Comparison of ENCODE assay signal across 9 mouse cellular contexts in the genomic region with DNA sequence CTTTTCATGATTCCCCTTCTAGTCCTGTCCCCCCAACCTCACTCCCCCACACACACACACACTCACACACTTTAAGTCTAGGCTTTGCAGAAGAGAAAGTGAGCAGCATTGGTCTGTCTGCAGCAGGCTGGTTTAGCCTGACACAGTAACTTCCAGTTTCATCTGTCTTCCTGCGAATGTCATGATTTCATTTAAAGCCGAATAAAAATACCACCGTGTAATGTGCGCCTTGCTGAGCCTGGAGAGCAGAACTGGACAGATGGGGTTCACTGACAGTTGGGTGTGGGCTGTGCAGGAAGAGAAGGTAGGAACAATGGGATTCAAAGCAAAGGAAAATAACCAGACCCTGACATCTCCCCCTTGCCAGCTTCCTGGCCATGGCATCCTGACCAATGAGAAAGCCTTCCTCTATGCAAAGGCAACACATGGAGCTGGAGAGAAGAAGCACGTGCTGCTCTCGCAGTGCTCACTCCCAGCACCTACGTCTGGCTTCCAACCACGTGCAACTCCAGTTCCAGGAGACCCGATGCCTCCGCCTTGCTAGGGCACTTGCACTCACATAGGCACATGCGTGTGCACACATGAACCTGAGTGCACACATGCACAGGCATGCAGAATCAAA. TPM values are rescaled to one million over a fixed set of nuclear protein-coding genes. Genes with fewer than 3 reads are reported as not detected.
DNase-seq lines count a peak whose midpoint lies in the region; ATAC-seq and TF ChIP-seq lines count a peak whose summit lies in the region.
"Had no signal": no experiment of that assay in that cellular context is flagged by ENCODE, and none has a peak within 500 bp of the region (broad histone marks: within the 10 kb centered on the region; RNA-seq: fewer than 3 reads in every experiment).

No protein-coding gene starts in this region.

- WGBS in embryonic facial prominence, embryonic 11.5 days, result 77% methylated on average over 11 of the region's 11 CpGs
- WGBS in embryonic facial prominence, embryonic 10.5 days, result 79% methylated on average over 11 of the region's 11 CpGs
- 25% methylated on average over 11 of the region's 11 CpGs for WGBS in bone marrow, adult 2 months

- peak; percentile 39; the same call in 1 of the 2 replicates for ATAC-seq in embryonic facial prominence, embryonic 11.5 days (replicated peaks; ENCODE audit: insufficient number of reproducible peaks, low FRiP score, low TSS enrichment, low read depth)

- no peaks in the 10 kb centered on the region for H3K36me3 ChIP-seq in embryonic facial prominence, embryonic 11.5 days (replicated peaks; ENCODE audit: control insufficient read depth, insufficient read depth, low read depth, low read length)
- no peaks in the 10 kb centered on the region for H3K36me3 ChIP-seq in embryonic facial prominence, embryonic 10.5 days (replicated peaks)

- no peak overlapping the region for H3K4me2 ChIP-seq in embryonic facial prominence, embryonic 11.5 days (ENCODE audit: low read depth, low read length)

- H3K27ac ChIP-seq in embryonic facial prominence, embryonic 11.5 days (replicated peaks; ENCODE audit: low read depth, low read length), result no peak overlapping the region
- H3K27ac ChIP-seq in embryonic facial prominence, embryonic 10.5 days (replicated peaks), result no peak overlapping the region
- H3K27ac ChIP-seq in bone marrow, adult 2 months (ENCODE audit: control insufficient read depth, insufficient read depth, low read depth, low read length, poor library complexity), result no peak overlapping the region

- no peak for DNase-seq in embryonic facial prominence, embryonic 11.5 days (ENCODE audit: low spot score)
- no peak for DNase-seq in embryonic facial prominence, embryonic 10.5 days (ENCODE audit: low spot score)
- peak; percentile 15 to 62 for DNase-seq in frontal cortex, adult 2 months (ENCODE audit: extremely low spot score in 1 of 2, low spot score in 1 of 2)
- peak; percentile 21 to 43 for DNase-seq in left cerebral cortex, adult 8-10 months (ENCODE audit: low spot score in 2 of 2)
- peak; percentile 27 for DNase-seq in right cerebral cortex, postnatal 14 days
- DNase-seq in urinary bladder, postnatal 10 days (ENCODE audit: low spot score), result no peak
- DNase-seq in embryo, embryonic 9.5 days (ENCODE audit: extremely low spot score), result no peak

- H3K27me3 ChIP-seq in embryonic facial prominence, embryonic 11.5 days (ENCODE audit: control insufficient read depth, insufficient read depth, low read length), result no peaks in the 10 kb centered on the region
- H3K27me3 ChIP-seq in embryonic facial prominence, embryonic 10.5 days (replicated peaks; ENCODE audit: low read depth, poor library complexity, severe bottlenecking), result no peaks in the 10 kb centered on the region

- TF ChIP-seq CTCF in bone marrow, adult 2 months (IDR thresholded peaks at IDR 0.05; ENCODE audit: control insufficient read depth, insufficient read depth, low read length), result no peak

- no peaks in the 10 kb centered on the region for H3K4me1 ChIP-seq in embryonic facial prominence, embryonic 11.5 days (ENCODE audit: control insufficient read depth, insufficient read depth, low read length)
- peaks cover 9% of the 10 kb centered on the region; the same call in 1 of the 2 replicates for H3K4me1 ChIP-seq in embryonic facial prominence, embryonic 10.5 days
- peaks cover 1% of the 10 kb centered on the region for H3K4me1 ChIP-seq in bone marrow, adult 2 months (ENCODE audit: control insufficient read depth, insufficient read depth, low read length)

- H3K9me3 ChIP-seq in embryonic facial prominence, embryonic 11.5 days (replicated peaks; ENCODE audit: control insufficient read depth, low read length), result no peaks in the 10 kb centered on the region
- H3K9me3 ChIP-seq in embryonic facial prominence, embryonic 10.5 days, result peaks cover 12% of the 10 kb centered on the region; the same call in 1 of the 2 replicates

- H3K9ac ChIP-seq in embryonic facial prominence, embryonic 11.5 days (replicated peaks; ENCODE audit: low read length), result no peak overlapping the region

- no peak for TF ChIP-seq POLR2A in bone marrow, adult 2 months (IDR thresholded peaks at IDR 0.05; ENCODE audit: borderline replicate concordance, control insufficient read depth, low read depth, low read length)

- no peak overlapping the region for H3K4me3 ChIP-seq in embryonic facial prominence, embryonic 11.5 days (ENCODE audit: low read depth, low read length)
- H3K4me3 ChIP-seq in embryonic facial prominence, embryonic 10.5 days, result no peak overlapping the region
- peak overlapping the region; percentile 54 for H3K4me3 ChIP-seq in bone marrow, adult 2 months (replicated peaks; ENCODE audit: control insufficient read depth, low read depth, low read length)

RNA-seq across cellular contexts. Expression of a gene that starts 18.8 kb away (rescaled TPM):
- polyA plus RNA-seq in embryonic facial prominence, embryonic 11.5 days (2014; fragmentation: Nextera tagmentation; extraction: Ambion mirVana), result 1.9 and 2.0 TPM in 2 replicates
- 1.8 and 2.4 TPM in 2 replicates for polyA plus RNA-seq in embryonic facial prominence, embryonic 10.5 days (2016; fragmentation: Nextera tagmentation; extraction: Ambion mirVana)
- polyA plus RNA-seq in bone marrow, adult 2 months (2011; ENCODE audit: insufficient read depth, insufficient read length, low replicate concordance, missing spikeins), result not detected in 2 replicates
- polyA plus RNA-seq in frontal cortex, adult 2 months (2012; rRNA removed), result 0.08 and 0.21 TPM in 2 replicates
- under 1 TPM in 1 of 4 experiments, not detected in 3; 0.28 TPM for total RNA-seq in left cerebral cortex, adult 8-10 months (2022)
- total RNA-seq: liver, adult 2 months had no signal
- polyA plus RNA-seq: liver, adult 2 months had no signal

RNA-seq across cellular contexts. Expression of a gene that starts 43.4 kb away (rescaled TPM):
- not detected in 2 replicates for polyA plus RNA-seq in embryonic facial prominence, embryonic 11.5 days (2014; fragmentation: Nextera tagmentation; extraction: Ambion mirVana)
- 0.25 and 0.52 TPM in 2 replicates for polyA plus RNA-seq in embryonic facial prominence, embryonic 10.5 days (2016; fragmentation: Nextera tagmentation; extraction: Ambion mirVana)
- polyA plus RNA-seq in bone marrow, adult 2 months (2011; ENCODE audit: insufficient read depth, insufficient read length, low replicate concordance, missing spikeins), result not detected in 2 replicates
- polyA plus RNA-seq in frontal cortex, adult 2 months (2012; rRNA removed), result not detected in 2 replicates
- total RNA-seq in left cerebral cortex, adult 8-10 months (2022), result not detected
- total RNA-seq: liver, adult 2 months had no signal
- polyA plus RNA-seq: liver, adult 2 months had no signal

RNA-seq across cellular contexts. Expression of a gene that starts 58.8 kb away (rescaled TPM):
- polyA plus RNA-seq in embryonic facial prominence, embryonic 11.5 days (2014; fragmentation: Nextera tagmentation; extraction: Ambion mirVana), result not detected in 2 replicates
- 0.05 TPM in 2 replicates for polyA plus RNA-seq in embryonic facial prominence, embryonic 10.5 days (2016; fragmentation: Nextera tagmentation; extraction: Ambion mirVana)
- polyA plus RNA-seq in bone marrow, adult 2 months (2011; ENCODE audit: insufficient read depth, insufficient read length, low replicate concordance, missing spikeins), result not detected in 2 replicates
- polyA plus RNA-seq in frontal cortex, adult 2 months (2012; rRNA removed), result 0.18 and 0.23 TPM in 2 replicates
- total RNA-seq in left cerebral cortex, adult 8-10 months (2022), result 10 to 100 TPM in 2 of 4 experiments, 1 to 10 TPM in 2; 1.6 to 13.4 (median 6.3) TPM

Comparison
In these comparisons a context has a peak if more than half of its experiments do, and no peak if none do; other contexts are left out.
1. DNase-seq: peak in frontal cortex, adult 2 months (2 of 2), left cerebral cortex, adult 8-10 months (2 of 2) and right cerebral cortex, postnatal 14 days (single experiment); none in embryonic facial prominence, embryonic 11.5 days (single experiment), embryonic facial prominence, embryonic 10.5 days (single experiment), urinary bladder, postnatal 10 days (single experiment) and embryo, embryonic 9.5 days (single experiment).